Mouse (Mus musculus): ENCODE measurements around the gene Kif17.

Gene Kif17

DNA sequence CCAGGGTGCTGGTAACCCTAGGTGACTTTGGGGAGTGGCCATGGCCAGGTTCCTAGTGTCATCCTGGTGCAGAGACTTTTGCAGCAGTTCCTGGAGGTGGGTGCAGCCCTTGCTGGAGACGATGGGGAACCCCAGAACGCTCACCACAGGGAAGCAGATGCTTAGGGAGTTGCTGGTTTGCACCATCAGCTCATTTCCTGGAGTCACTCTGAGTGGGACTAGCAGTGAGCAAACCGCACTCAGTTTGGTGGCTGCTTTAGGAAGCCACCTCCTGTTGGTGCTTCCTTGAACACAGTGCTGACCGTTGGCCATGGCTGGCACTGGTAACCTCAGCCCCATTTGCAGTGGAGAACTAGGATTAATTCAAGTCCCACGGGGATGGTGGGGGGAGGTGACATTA lies 9.2 kb downstream of the Kif17 start:
- peak in 1 of 2 experiments; percentile 38 for DNase-seq (ENCODE audit: low read depth in 1 of 2, low spot score in 2 of 2)

DNA sequence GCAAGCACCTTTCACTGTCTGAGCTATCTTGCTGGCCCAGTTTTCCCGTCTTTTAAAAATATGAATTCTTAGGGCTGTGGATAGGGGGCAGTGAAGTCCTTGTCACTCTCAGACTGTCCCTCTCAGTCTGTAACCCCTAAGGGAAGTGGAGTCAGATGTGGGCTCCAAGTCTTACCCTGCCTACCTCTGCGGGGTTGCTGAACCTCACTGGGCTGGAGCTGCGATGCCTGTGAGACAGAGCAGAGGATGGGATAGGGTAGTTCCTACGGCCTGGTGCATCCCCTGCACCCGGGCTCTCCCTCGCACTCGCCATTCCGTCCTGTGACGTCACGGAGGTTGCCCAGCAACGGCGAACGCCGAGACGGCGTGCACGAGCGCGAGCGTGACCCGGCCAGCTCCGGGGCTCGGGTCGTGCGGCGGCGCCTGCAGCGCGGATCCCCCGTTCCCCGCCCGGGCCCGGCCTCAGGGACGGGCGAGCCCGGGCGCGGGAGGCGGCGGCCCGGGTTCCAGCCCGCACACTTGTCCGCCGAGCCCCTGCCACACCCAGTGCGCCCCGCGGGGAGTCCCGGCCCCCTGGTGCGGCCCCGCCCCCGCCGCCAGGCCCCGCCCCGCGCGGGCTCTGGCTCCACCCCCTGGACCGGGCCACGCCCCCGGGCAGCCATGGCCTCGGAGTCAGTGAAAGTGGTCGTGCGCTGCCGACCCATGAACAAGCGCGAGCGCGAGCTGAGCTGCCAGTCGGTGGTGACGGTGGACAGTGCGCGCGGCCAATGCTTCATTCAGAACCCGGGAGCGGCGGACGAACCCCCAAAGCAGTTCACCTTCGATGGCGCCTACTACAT lies 11.8 kb downstream of the Kif17 start:
- DNase-seq (ENCODE audit: low read depth in 1 of 2, low spot score in 2 of 2) = peak; percentile 66 to 90

DNA sequence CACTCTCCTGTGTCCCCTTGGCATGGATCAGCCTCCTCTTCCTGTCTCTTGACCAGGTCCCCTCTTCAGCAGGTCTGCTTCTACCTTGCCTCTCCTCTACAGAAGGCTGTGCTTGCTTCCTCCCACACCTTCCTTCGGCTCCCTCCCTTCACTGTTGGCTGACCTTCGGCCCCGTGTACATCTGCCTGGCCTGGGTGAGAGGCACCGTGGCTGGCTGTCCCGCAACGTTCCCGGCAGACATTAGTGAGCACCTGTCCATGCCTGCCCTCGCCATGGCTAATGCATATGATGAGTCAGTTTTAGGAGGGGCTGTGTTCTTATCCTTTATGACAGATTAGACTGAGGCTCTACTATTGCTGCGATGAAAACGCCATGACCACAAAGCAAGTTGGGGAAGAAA lies 17.6 kb downstream of the Kif17 start:
- no peak for DNase-seq (ENCODE audit: low read depth in 1 of 2, low spot score in 2 of 2)

DNA sequence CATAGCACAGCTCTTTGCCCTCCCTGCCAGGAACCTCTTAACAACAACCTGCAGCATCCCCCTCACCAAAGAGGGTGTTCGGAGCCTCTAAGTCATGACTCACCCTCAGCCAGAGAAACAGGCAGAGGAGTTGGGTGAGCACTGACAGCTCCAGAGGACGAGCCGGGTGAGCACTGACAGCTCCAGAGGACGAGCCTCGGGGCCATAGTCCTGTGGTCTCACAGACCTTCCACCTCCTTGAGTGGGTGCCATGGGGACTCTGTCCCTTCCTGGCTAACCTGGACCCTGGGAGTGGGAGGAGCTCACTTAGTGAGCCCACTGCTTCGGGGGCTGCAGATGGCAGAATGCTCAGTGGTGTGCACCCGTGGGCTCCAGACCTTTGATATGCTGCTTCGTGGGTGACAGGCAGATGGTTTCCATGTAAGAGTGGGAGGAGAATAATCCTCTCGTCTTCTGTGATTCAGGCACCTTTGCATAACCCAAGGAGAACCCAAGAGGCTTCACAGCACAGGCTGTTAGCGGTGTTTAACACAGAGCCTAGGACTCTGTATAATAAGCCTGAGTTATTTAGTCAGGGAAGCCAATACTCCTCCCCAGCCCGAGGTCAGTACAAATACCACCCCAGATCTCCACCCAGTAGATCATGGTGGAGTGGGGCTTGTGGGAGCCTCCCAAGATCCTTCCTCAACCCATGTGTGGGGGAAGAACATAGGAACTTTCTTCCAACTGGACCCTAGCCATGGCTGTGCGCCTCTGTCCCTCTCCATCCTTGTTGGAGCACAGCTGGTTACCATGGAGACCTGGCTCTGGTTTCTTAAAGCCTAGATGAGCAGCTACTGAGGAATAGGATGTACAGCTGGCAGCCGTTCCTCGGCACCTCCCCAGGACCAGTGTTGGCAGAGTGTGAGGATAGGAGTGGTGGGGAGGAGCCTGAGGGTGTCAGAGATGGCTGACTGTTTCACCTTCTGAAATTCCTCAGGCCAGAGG lies 22.1 kb downstream of the Kif17 start:
- DNase-seq (ENCODE audit: low read depth in 1 of 2, low spot score in 2 of 2) = no peak

DNA sequence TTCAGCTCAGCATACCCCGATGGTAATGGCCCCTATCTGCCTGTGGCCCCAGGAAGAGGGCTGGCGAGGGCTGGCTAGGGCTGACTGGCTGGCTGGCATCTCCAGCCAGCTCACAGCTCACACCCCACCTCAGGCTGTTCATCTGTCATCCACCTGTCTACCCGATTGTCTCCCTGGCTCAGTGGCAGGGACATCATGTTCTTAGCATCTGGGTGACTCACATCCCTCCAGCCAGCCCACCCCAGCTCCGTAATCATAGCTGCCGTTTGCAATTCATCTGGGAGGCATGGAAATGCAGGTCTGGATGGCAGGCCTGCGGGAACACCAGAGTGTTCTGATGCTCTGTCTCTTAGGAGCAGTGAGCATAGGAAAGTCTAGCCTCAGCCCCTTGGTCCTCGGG lies 28.1 kb downstream of the Kif17 start:
- no peak for DNase-seq (ENCODE audit: low read depth in 1 of 2, low spot score in 2 of 2)

DNA sequence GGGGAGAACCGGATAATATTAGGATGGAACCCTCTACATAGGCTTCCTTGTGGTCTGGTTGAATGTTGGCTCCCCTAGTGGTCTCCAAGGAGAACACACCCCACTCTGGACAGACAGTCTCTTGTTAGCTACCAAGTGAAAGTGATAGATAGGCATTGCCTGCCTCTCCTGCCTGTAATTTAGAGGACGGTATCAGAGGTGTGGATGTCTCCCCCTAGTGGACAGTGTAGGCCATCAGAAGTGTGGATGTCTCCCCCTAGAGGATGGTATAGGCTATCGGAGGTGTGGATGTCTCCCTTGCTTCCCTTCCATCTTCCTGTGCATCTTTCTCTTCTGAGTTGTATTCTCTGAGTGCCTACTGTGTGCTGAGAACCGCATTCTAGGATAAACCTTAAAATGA lies 32.6 kb downstream of the Kif17 start:
- DNase-seq (ENCODE audit: low read depth in 1 of 2, low spot score in 2 of 2) = peak; percentile 66 to 70

DNA sequence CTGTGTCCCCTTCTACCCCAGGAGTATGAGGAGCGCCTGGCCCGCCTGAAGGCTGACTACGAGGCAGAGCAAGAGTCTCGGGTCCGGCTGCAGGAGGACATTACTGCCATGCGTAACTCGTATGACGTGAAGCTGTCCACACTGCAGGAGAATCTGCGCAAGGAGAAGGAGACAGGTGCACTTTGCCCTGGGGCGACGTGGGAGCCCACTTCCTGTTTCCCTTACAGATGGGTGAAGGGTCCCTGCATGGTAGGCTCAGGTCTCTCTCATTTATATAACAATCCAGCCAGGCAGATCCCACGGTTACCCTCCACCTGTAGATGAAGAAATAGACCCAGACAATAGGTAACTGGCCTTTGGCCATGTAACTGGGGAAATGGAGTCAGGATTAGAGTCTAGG lies 36.2 kb downstream of the Kif17 start:
- DNase-seq (ENCODE audit: low read depth in 1 of 2, low spot score in 2 of 2) = no peak

DNA sequence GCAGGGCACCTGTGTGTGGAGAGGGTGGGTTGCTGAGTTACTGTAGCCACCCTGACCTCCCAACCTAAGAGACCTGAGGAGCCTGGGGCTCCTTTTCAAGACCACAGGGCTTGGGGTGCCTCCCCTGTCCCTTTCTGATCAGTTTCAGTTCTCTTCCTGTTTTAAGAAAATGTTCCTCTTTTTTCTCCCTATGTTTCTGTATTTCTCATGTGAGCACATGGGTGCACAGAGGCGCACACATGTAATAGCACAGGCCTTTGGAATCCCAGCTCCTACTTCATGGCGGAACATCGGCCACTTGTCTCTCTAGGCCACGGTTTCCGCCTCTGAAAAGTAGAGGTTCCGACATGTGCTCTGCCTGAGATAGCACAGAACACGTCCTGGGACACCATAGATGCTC lies 38.5 kb downstream of the Kif17 start:
- DNase-seq (ENCODE audit: low read depth in 1 of 2, low spot score in 2 of 2) = peak in 1 of 2 experiments; percentile 8

DNA sequence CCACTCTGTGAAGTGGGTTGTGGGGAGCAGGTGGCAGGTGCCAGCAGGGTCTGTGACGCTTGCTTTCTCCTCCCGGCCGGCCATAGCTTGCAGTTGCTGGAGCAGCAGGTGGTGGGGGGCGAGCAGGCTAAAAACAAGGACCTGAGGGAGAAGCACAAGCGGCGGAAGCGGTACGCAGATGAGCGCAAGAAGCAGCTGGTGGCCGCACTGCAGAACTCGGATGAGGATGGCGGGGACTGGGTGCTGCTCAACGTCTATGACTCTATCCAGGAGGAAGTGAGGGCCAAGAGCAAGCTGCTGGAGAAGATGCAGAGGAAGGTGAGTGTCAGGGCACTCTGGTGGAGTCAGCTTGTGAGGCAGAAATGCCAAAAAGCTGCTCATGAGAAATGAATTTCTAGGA lies 41.8 kb downstream of the Kif17 start:
- DNase-seq (ENCODE audit: low read depth in 1 of 2, low spot score in 2 of 2) = no peak

DNA sequence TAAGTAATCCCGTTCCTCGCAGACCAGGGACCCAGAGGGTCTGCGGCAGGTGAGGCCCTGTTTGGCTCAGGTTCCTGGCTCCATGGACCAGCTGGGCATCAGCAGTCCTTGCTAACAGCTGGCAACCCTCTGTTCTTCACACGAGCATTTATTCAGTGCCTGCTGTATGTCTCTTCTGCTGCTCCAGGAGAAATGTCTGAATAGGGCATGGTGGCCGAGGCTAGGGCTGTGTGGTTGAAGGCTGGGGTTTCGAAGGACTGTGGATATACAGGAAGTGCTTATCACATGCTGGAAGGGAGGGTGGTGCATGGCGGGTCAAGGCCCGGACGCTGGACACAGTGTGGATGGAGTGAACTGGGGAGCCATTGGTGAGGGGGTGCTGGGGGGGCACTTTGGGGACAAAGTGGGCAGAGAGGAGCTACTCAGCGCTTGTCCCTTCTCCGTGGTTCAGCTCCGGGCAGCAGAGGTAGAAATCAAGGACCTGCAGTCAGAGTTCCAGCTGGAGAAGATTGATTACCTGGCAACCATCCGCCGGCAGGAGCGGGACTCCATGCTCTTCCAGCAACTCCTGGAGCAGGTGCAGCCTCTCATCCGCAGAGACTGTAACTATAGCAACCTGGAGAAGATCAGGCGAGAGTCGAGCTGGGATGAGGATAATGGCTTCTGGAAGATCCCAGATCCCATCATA lies 43.2 kb downstream of the Kif17 start:
- no peak for DNase-seq (ENCODE audit: low read depth in 1 of 2, low spot score in 2 of 2)

DNA sequence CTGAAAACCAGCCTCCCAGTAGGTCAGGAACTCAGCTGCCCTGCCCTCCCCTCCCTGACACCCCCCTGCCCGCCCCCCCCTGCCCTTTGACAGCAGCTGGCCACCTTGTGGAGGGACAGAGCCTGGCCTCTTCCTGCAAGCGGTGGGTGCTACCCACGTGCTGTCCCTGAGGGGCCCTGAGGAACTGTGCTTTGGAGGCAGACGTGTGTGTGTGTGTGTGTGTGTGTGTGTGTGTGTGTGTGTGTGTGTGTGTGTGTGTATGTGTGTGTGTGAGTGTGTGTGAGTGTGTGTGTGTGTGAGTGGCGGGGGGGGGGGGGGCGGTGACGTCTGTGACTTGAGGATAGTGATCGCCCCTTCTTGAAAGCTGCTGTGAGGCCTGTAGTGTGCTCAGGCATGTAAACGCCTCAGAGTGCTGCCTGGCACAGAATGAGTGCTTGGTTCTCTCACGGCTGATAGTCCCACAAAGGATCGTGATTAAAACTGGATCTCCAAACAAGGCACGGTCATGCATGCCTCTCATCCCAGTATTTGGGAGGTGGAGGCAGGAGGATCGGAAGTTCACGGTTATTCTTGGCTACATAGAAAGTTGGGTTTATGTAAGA lies 43.8 kb downstream of the Kif17 start:
- DNase-seq (ENCODE audit: low read depth in 1 of 2, low spot score in 2 of 2) = no peak

DNA sequence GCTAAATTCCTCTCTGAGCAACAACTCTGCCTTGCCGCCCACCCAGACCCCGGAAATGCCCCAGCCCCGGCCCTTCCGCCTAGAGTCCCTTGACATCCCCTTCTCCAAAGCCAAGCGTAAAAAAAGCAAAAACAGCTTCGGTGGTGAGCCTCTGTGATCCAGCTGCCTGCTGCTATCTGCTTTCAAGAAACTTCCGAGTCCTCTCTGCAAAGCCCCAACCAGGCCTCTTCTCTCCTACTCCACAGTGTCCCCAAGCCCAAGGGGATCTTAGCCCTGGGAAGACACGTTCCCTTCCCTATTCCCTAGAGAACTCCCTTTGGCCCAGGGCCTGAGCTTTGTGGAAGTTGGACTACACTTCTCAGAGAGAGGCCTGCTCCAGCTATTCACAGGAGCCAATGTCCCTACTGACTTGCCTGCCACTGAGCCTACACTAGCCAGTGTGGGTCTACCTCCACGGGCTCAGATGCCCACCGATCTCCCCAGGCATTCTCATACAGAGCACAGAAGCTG lies 51.1 kb downstream of the Kif17 start:
- DNase-seq (ENCODE audit: low read depth in 1 of 2, low spot score in 2 of 2) = no peak

DNA sequence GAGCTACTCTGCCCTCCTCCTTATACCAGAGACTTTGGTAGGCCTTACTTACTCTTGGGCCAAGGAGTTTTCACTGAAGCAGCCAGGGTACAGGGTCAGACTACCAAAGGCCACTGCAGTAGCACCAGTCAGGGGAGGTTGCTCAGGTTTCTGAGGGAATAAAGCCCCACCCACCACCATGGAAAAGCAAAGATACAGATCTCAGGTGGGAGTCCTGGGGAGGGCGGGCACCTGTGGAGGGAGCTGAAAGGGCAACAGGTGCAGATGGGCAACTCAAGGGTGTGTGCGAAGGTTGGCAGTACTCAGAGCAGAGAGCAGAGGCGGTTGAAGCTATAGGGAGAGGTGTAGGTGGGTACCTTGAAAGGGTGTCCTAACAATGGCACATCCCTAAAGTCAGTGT lies 52.8 kb downstream of the Kif17 start:
- DNase-seq (ENCODE audit: low read depth in 1 of 2, low spot score in 2 of 2) = no peak

DNA sequence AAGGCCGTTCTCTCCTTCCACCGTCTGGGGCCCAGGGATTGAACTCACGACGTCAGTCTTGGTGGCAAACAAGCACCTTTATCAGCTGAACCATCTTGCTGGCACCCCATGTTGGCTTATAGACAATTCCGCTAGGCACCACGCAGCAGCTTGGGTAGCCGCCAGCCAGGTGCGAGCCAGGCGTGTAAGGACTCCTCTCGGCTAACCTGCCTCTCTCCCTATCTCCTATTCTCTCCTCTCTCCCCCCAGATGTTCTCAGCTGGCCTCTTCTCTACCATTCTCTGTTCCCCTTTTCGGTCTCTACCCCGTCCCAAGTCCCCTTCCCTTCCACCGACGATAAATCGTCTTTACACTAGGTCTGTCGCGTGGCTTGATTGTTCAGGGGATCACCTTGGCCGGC lies 53.5 kb downstream of the Kif17 start:
- DNase-seq (ENCODE audit: low read depth in 1 of 2, low spot score in 2 of 2) = no peak

DNA sequence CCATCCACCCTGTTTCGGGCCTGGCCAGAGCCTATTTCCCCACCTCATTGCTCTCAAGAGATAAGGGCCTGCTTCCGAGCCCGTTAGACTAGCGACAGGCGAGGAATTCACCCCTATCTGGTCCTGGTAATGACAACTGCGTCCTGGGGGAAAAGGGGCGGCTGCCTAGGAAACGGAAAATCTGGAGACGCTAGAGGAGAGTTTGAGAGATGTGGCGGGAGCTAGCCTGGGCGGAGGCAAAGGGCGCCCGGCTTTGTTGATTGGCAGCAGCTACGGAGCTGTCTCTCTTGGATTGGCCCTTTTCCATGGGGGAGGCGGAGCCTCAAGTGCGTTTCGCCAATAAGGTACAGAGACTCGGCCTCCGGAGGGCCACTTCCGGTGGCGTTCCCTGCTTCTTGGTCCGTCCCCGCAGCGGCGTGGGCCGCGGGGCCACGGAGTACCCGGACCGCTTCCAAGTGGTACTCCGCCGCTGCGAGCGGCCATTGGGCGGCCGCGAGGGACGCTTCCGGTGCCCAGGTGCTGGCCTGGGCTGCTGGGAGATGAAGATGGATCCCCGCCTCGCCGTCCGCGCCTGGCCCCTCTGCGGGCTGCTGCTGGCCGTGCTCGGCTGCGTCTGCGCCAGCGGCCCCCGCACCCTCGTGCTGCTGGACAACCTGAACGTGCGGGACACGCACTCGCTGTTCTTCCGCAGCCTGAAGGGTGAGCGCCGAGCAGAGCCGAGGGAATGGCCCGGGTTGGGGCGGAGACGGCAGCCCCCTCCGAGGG lies 54.3 kb downstream of the Kif17 start, which contains the start of gene Ddost:
Ddost (plus strand) TSS at position 391 of the 765 bp plus-strand sequence.
- peak; percentile 92 to 93 for DNase-seq (ENCODE audit: low read depth in 1 of 2, low spot score in 2 of 2)

DNA sequence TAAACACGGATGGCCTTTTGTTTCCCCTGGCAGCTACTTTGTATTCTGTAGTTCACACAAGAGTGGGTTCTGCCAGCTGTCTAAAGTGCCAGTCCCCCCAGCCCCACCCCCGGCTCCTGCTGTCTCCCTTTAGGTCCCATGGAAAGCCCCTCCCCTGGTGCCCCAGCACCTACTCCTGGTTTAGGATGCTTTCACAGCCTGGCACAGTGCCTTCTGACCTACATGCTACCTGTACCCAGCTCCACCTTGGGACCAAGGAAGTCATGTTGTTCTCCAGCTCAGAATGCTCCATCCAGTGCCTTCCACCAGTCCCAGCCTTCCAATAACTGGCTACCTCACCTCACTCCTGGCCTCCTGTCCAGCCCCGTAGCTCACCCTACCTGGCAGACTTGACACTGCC lies 56.8 kb downstream of the Kif17 start:
- no peak for DNase-seq (ENCODE audit: low read depth in 1 of 2, low spot score in 2 of 2)

DNA sequence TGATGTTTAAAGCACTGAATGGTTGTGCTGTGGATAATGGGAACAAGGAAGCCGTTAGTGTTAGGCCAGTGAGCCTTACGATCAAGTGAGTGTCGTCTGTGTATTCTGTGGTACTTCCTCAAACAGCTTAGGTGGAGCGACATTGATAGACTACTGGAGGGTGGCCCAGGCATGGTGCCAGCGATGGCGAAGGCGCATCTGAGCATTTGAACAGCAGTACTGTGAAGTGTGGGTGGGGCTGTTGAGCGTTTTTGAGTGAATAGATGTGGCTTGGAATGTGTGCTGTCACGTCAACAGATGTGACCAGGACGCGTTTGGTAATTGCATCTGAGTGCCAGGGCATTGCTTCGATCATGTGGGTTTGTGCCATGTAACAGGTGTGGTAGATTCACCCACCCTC lies 57.5 kb downstream of the Kif17 start:
- DNase-seq (ENCODE audit: low read depth in 1 of 2, low spot score in 2 of 2) = no peak

DNA sequence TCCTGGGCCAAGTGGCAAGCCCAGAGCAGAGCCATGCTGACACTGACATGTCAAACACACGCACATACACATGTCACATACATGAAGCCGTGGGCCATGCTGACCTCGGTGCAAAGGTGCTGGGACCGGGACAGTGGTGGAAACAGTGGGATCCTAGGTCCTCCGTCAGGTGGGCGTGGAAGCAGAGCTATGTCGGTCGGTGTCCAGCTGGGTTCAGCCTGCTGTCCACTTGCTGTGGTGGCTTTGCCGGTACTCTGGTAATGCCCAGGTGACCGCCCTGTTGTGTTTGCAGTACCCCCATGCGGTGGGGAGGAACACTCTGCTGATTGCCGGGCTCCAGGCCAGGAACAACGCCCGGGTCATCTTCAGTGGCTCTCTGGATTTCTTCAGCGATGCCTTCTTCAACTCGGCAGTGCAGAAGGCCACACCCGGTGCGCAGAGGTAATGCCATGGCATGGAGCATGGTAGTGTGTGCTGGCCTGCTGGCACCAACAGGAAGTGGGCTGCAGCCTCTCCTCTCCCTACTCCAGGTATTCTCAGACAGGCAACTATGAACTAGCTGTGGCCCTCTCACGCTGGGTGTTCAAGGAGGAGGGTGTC lies 60.2 kb downstream of the Kif17 start:
- DNase-seq (ENCODE audit: low read depth in 1 of 2, low spot score in 2 of 2) = no peak

DNA sequence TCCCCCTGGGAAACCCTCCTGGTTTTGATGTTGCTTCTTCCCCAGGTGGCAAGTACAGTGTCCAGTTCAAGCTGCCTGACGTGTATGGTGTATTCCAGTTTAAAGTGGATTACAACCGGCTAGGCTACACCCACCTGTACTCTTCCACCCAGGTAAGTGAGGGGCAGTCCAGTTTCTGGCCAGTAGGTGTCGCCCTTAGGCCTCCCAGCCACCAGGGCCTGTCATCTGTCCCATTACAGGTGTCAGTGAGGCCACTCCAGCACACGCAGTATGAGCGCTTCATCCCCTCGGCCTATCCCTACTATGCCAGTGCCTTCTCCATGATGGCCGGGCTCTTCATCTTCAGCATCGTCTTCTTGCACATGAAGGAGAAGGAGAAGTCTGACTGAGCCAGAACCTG lies 61.4 kb downstream of the Kif17 start:
- no peak for DNase-seq (ENCODE audit: low read depth in 1 of 2, low spot score in 2 of 2)

DNA sequence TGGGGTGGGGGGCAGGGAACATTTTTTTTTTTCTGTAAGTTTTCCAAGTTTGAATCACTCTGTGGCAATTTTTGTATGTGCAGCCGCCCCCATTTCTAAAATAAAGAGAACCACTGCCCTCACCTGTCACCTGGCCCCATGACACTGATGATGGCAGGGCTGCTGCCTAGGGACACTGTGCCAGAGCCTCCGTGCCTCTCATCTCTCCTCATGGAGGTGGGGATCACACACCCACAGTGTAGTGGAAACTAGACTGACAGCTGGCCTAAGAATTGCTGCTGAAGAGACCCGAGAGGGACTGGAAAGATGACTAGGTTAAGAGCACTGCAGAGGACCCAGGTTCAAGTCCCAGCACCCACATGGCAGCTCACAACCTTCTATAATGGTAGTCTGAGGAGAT lies 61.9 kb downstream of the Kif17 start:
- DNase-seq (ENCODE audit: low read depth in 1 of 2, low spot score in 2 of 2) = no peak

Measured in monocyte, adult 2 months (primary cell).